Mouse (Mus musculus): Measurements from ENCODE around the gene Pola2. TPM values are rescaled to one million over a fixed set of nuclear protein-coding genes. Genes with fewer than 3 reads are reported as not detected.

Gene Pola2
- total RNA-seq (2021): 1 to 10 TPM; 5.4 to 6.5 TPM

- DNase-seq (ENCODE audit: extremely low spot score in 1 of 2, low spot score in 1 of 2): peak; percentile 80 to 84
Measured at GRCm38 (mm10) chr19:5963883-5964562, at the start of gene Pola2. Gene Pola2 (minus strand): TSS chr19:5964202.

GRCm38 (mm10) chr19:6013691-6014090 lies 49.7 kb upstream of the Pola2 start:
- no peak for DNase-seq (ENCODE audit: extremely low spot score in 1 of 2, low spot score in 1 of 2)

DNA sequence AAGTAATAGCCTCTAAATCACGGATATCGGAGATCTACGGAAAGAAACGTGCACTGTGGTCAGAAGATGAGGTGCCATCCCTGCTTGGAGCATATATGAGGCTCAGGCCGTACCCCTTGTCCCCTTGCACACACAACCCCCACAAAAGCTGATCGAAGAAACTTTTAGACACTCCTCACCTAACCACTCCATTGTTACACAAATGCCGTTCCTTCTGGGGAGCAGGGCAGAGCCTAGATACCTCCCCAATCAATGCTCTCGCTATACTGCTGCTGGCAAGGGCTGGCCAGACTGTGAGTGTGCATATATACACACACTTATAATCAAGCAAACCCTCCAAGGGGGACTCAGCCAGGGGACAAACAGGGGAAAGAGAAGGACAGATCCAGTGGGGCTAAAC lies 45.1 kb upstream of the Pola2 start:
- no peak for DNase-seq (ENCODE audit: extremely low spot score in 1 of 2, low spot score in 1 of 2)

DNA sequence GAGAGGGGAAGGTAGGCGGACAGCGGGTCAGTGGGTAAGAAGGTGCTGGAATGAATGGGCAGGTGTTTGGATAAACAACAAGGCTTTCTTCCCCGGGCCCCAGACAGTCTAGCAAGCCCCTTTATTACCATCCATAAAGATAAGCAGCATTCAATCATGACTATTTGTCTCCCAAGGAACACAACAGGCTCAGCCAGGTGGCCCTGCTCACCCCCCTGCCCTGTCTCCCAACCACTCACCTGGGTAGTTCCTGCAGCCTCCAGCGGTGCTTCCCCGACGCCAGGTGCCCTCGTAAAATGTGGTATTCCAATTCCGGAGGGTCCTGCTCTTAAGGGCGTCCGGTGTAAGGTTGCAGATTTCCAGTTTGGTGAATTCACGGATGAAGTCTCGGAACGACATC lies 43.0 kb upstream of the Pola2 start:
- no peak for DNase-seq (ENCODE audit: extremely low spot score in 1 of 2, low spot score in 1 of 2)

DNA sequence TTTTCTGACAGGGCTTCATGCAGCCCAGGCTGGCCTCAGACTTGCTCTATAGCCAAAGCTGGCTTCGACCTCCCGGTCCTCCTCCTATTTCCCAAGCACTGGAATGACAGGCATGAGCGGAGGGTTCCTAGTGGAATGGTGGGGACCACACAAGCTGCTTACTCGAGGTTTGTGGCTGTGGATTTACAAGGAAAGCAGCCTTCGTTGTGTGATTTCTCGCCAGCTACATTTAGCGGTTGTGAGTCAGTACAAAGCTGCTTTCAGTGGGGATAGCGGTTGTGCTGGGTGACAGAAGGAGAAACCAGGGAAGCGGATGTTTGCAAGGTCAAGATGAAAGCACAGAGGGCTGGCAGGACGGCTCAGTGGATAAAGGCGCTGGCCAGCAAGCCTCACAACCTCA lies 41.5 kb upstream of the Pola2 start:
- no peak for DNase-seq (ENCODE audit: extremely low spot score in 1 of 2, low spot score in 1 of 2)

DNA sequence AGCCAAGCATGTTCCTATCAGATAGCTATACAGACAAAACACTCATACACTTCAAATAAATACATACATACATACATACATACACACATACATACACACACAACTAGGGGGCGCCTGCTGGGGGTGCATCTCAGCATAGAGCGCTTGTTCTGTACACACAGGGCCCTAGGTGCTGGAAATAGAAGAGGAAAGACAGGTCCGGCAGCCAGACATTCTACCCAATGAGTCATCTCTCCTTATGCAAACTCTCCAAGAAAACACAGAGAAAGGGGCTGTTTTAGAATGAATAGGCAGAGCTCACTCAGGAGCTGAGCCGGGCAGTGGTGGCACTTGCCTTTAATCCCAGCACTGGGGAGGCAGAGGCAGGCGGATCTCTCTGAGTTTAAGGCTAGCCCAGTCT lies 36.0 kb upstream of the Pola2 start:
- DNase-seq (ENCODE audit: extremely low spot score in 1 of 2, low spot score in 1 of 2): no peak

- no peak for DNase-seq (ENCODE audit: extremely low spot score in 1 of 2, low spot score in 1 of 2)
Measured at GRCm38 (mm10) chr19:5998180-5998579, 34.2 kb upstream of the Pola2 start.

DNA sequence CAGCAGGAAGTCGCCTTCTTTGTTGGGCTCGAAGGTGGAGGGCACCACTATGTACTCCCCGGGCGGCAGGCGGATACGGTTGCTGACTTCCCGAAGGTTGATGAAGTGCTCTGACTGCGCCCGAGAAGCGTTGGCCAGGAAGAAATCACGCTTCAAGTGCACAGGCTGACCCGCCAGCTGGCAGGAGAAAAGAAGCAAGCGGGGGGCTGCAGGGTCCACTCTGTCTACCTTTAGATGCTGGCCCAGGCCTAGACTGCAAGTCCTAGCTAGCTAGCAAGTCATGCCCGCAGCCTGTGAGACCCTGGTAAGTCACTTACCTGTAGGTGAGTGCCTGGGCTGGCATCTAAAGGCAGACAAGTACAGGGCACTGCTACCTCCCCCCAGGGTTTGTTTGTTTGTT lies 30.7 kb upstream of the Pola2 start:
- DNase-seq (ENCODE audit: extremely low spot score in 1 of 2, low spot score in 1 of 2): no peak

- DNase-seq (ENCODE audit: extremely low spot score in 1 of 2, low spot score in 1 of 2): no peak
Measured at GRCm38 (mm10) chr19:5992012-5992411, 28.0 kb upstream of the Pola2 start.

DNA sequence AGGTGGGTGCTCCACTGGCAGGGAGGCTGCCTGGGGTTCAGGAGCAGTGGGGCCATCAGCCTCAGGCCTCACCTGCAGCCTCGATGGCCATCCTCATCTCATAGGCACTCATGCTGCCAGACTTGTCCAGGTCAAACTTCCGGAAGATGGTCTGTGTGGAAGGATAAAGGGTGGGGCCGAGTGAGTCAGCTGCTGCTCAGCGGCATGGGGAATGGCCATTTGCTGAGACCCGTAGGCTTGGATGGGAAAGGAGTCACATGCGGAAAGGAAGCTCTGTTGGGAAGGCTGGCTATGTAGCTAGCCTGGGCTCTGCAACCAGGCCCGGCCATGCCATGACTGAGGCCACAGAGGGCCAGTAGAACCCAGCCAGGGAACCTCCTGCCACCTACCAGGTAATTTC lies 27.5 kb upstream of the Pola2 start:
- DNase-seq (ENCODE audit: extremely low spot score in 1 of 2, low spot score in 1 of 2): no peak

GRCm38 (mm10) chr19:5990921-5991320 lies 26.9 kb upstream of the Pola2 start:
- no peak for DNase-seq (ENCODE audit: extremely low spot score in 1 of 2, low spot score in 1 of 2)

DNA sequence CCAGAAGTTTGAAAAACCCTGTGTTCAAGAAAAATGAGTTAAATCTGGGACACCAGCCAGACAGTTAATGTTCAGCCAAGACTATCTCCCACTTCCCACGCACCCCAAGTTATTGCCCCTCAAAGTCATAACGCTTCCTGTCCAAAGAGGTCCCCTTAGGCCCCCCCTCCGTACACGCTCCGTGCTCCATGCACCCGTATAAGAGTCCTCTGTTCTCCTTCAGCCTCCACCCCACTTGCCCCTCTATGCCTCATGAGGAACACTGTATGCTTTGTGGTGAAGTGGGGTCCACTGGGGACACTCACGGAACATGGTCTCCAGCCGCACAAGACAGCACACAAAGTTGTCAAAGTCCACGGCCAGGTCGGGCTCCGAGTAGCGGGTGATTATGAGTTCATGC lies 26.0 kb upstream of the Pola2 start:
- DNase-seq (ENCODE audit: extremely low spot score in 1 of 2, low spot score in 1 of 2): no peak

GRCm38 (mm10) chr19:5989585-5989984 lies 25.6 kb upstream of the Pola2 start:
- DNase-seq (ENCODE audit: extremely low spot score in 1 of 2, low spot score in 1 of 2): no peak

- peak in 1 of 2 experiments; percentile 46 for DNase-seq (ENCODE audit: extremely low spot score in 1 of 2, low spot score in 1 of 2)
Measured at GRCm38 (mm10) chr19:5988815-5989452, 24.9 kb upstream of the Pola2 start.

DNA sequence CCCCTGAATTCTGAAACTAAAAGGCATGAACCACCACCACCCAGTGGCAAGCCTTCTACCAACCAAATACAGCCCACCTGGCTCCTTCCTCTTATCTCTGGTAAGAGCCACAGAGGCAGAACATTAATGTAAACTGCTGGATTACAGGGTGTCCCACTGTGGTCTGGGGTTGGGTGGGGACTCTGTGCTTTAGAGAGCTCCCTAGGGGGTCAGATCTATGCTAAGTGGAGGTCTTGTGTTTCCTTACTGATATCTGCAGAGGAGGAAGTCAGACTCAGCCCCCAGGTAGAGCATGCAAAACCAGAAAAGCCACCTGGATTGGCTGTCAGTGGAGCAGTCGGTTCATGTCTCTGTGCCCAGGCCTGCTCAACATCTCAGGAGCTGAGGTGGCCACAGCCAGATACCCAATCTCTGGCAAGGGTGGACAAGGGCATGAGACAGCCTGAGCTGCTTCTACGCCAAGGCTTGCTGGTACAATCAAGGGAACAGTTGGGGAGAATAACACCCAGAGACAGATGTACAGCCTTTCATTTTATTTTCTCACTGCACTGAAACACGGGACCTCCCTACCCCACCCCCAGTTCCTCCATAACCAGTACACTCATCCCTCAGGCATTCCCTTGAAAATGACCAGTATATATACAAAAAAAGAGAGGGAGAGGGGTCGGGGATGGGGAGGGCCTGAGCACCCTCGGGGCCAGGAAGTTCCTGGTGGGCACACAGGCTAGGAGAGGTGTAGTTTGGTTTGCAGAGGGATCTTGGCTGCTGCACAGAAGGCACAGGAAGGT lies 24.2 kb upstream of the Pola2 start:
- no peak for DNase-seq (ENCODE audit: extremely low spot score in 1 of 2, low spot score in 1 of 2)

DNA sequence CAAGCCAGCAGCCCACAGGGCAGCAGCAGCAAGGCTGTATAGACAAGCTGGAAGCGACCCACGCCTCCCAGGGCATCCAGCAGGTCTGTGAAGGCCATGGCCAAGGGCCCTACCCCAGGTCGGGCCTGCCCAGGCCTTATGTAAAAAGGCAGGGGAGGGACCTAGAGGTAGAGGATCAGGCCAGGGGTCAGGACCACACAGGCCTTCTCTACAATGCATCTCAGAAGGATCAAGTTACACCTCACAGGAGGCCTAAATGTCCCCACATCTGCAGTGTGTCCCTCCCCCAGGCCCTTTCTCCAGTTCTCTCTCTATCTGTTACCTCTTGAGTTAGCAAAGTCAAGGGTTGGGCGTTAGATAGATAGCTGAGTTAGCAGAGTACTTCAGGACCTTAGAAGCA lies 22.0 kb upstream of the Pola2 start, which contains the start of gene Slc22a20:
Slc22a20 (minus strand) TSS at position 101 of the 400 bp plus-strand sequence.
- no peak for DNase-seq (ENCODE audit: extremely low spot score in 1 of 2, low spot score in 1 of 2)

GRCm38 (mm10) chr19:5980477-5980876 lies 16.5 kb upstream of the Pola2 start:
- DNase-seq (ENCODE audit: extremely low spot score in 1 of 2, low spot score in 1 of 2): no peak

DNA sequence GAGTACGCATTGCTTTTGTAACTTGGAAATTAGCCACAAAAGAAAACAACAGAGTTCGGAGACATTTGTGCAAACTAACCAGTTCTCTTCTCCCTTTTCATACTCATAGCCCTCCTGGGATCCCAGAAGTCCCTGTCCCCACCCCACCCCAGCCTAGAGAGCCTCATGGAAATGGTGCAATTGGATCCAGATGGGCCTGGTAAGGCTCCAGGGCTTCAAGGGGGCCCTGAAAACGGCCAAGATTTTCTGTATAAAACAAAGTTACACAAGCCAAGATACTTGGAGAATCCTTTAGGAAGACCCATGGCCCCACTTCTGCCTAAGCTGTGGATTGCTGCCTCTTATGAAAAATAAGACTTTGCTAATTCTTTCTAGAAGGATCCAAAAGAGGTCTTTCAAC lies 13.7 kb upstream of the Pola2 start:
- DNase-seq (ENCODE audit: extremely low spot score in 1 of 2, low spot score in 1 of 2): no peak

DNA sequence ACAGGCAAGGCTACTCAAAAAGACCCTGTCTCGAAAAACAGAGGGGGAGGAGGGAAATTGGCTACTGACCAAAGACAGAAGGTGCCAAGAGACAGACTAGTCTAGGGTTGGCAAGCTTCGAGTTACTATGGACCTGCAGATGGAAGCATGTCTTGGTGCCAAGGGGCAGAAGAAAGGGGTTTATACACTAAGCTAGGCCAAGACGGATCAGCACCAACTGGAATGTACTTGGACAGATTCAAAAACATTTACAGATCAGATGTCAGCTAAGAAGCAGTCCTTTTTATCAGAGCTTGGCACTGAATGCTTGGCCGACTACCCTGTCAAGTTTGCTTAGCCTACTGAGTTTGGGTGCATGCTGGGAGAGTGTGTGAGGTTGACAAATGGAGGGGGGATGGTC lies 11.7 kb upstream of the Pola2 start:
- DNase-seq (ENCODE audit: extremely low spot score in 1 of 2, low spot score in 1 of 2): peak in 1 of 2 experiments; percentile 13

DNA sequence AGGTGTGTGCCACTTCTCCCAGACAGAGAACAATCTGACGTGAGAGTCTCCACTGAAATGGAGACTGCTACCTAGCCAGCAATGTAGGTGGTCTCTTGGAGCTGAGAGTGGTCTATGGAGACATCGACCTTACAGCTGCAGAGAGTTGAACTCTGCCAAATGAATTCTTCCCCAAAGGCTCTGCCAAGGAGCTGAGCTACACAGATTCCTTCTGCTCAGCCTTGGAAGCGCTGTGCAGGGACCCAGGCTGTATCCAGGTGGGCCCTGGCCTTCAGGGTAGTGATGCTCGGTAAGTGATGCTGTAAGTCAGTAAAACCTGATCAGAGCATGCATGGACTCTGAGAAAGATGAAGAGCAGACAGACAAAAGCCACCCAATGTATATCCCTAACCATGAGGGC lies 11.1 kb upstream of the Pola2 start:
- DNase-seq (ENCODE audit: extremely low spot score in 1 of 2, low spot score in 1 of 2): no peak

DNA sequence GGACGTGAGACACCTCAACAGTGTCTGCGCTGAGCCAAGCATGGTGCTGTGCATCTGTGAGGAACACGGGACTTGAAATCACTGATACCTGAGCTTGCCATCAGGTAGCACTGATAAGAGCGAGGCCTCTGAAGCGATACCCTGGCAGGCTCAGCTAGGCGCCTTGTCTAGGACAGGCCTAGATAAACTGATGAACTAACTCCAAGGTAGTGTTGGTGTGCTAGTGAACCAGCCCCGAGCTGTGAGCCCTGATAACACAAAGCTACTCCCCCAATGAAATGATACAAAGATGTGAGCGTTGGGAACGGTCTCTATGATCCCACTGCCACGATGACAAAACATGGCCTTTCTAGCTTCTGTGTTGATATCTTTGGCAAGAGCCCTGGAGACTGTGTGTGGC lies 3.7 kb upstream of the Pola2 start:
- DNase-seq (ENCODE audit: extremely low spot score in 1 of 2, low spot score in 1 of 2): no peak
